Mouse (Mus musculus) splenic B cell, adult 2 months (primary cell): ENCODE data around the gene Stra6.

ENCODE experiments used
- DNase-seq: peaks from one replicate; pipeline ENCODE4 v3.0.0-alpha.2; 2011; ENCODE audit warnings: low read depth, low spot score
- H3K27me3 ChIP-seq: 2 replicates; pipeline ENCODE4 v1.6.1; 2012; ENCODE audit warnings: mild to moderate bottlenecking, low read length, moderate library complexity, mixed read lengths; ENCODE audit not compliant: control insufficient read depth, poor library complexity, insufficient read depth, severe bottlenecking
- H3K36me3 ChIP-seq: 2 replicates; pipeline ENCODE4 v1.6.1; 2012; ENCODE audit warnings: mild to moderate bottlenecking, low read length, moderate library complexity, mixed read lengths; ENCODE audit not compliant: control insufficient read depth, poor library complexity, insufficient read depth, severe bottlenecking

Gene Stra6

GRCm38 (mm10) chr9:58169426-58169825 lies 105.8 kb downstream of the Stra6 start:
- no peaks in the 10 kb centered on the region for H3K36me3 ChIP-seq
- H3K27me3 ChIP-seq: no peaks in the 10 kb centered on the region
- no peak for DNase-seq

GRCm38 (mm10) chr9:58172863-58173262 lies 109.3 kb downstream of the Stra6 start:
- no peak for DNase-seq
- Histone ChIP-seq H3K36me3 (no peaks in the 10 kb centered on the region), H3K27me3 (no peaks in the 10 kb centered on the region)

DNA sequence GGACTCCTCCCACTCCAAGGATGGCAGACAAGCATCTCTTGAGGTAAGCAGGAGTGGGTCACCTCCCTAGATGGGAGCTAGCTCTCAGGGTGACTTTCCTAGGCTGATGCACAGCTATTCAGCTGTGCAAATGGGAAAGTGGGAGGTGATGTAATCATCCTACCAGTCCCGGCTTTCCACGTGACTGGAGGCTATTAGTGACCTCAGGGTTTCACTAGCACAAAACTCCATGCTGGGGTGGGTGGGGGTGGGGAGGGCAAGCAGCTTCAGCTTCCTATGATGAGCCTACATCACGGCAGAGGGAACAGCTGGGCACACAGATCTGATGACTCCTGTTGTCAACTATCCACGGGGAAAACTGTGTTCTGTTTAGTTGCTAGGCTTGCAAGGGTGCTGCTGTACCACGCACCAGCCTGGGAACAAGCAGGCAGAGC lies 111.2 kb downstream of the Stra6 start:
- Histone ChIP-seq H3K36me3 (no peaks in the 10 kb centered on the region), H3K27me3 (no peaks in the 10 kb centered on the region)
- DNase-seq: no peak

DNA sequence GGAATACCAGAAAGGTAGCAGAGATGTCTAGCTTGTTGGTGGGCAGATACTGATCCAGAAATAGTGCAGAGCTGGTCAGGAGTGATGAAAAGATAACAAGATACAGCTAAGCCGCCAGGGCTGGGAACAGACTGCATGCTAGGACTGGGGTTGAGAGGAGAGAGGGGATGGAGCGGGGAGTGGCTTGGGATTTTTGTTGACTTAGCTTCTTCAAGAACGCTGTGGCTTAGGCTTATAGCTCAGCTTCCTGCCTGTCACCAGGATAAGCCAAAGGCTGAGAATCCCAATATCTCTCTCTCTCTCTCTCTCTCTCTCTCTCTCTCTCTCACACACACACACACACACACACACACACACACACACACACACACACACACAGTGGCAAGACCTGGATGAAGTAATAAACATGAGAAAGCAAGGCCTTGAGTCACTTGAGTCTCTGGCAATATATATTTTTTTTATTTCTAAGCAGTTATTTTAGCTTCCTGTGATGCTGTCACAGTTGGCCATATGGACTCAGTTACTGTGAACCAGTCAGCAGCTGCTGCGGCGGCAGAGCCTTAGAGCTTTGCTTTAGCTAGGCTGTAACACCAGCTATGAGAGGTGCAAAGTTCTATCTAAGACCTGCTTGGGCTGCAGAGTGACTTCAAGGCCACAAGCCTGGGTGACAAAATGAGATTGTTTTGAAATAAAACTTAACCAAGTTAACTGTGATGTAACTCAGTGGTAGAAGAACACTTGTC lies 112.3 kb downstream of the Stra6 start:
- H3K36me3 ChIP-seq: no peaks in the 10 kb centered on the region
- no peak for DNase-seq
- no peaks in the 10 kb centered on the region for H3K27me3 ChIP-seq

DNA sequence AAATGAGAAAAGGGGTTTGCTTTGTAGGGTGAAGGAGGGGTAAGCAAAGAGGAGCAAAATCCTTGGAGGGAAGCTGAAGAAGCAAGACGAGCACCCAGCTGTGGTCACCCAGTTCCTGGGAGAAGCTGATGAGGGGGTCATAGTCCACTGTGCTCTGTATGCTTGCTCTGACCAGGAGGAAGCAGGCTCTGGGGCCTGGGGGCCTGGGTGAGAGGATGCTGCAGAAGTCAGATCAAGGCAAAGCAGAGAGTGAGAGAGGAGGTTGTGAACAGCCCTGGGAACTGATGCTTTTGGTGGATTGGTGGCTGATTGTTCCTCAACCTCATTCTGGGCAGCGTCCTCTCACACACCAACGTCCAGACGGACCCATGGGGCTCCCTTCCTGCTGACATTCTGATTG lies 113.6 kb downstream of the Stra6 start:
- H3K36me3 ChIP-seq: no peaks in the 10 kb centered on the region
- H3K27me3 ChIP-seq: no peaks in the 10 kb centered on the region
- no peak for DNase-seq

GRCm38 (mm10) chr9:58179390-58179789 lies 115.8 kb downstream of the Stra6 start:
- Histone ChIP-seq H3K27me3 (no peaks in the 10 kb centered on the region), H3K36me3 (no peaks in the 10 kb centered on the region)
- no peak for DNase-seq

DNA sequence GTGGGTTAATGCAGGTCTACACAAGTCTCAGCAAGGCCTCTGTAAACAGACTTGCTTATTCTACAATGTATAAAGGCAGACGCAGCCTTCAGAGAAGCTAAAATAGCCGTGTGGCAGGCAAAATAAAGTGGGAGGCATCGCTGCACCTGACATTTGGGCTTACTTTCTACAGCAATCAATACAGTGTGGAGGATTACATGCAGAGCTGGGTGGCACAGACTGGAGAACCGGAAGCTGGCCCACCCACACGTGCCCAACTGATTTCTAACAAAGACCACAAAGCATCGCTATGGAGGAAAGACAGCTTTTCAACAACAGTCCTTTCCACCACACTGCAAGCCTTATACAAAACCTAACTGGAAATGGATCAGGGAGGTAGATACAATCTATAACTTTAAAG lies 120.9 kb downstream of the Stra6 start:
- no peak for DNase-seq
- Histone ChIP-seq H3K36me3 (no peaks in the 10 kb centered on the region), H3K27me3 (no peaks in the 10 kb centered on the region)

DNA sequence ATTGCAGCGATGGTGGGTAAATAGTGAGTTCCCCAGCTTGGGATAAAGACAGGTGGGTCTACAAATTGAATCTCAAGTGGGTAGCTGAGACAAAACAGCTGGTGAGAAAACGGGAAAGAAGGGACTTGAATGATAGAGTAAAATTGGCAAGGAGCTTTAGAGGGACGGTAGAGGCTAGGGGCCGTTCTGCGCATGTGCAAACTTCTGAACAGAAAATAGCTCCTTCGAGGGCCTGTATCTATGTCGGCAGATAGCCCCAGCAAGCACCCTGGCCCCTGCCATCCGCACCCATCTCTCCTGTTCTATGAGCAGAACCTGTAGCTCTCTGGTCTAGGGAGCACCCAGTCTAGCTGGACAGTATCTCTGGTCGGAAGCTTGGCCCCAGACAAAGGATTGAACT lies 130.6 kb downstream of the Stra6 start:
- Histone ChIP-seq H3K36me3 (no peaks in the 10 kb centered on the region), H3K27me3 (peaks cover 6% of the 10 kb centered on the region)
- no peak for DNase-seq

DNA sequence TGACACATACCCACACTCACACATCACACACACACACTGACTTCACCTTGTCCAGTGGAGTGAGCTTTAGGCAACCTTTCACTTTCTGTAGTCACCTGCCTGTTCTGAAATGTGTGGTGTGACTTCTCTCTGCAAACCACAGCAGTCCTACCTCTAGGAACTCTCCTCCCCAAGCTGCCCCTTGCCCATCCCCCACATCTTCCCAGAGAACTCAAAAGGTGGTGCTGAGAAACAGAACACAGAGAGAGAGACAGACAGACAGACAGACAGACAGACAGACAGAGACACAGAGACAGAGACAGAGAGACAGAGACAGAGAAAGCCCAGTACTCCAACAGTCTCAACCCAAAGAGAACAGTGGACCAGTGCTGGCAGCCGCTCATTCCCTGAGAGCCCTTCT lies 132.1 kb downstream of the Stra6 start:
- DNase-seq: peak; percentile 30
- H3K36me3 ChIP-seq: no peaks in the 10 kb centered on the region
- H3K27me3 ChIP-seq: peaks cover 6% of the 10 kb centered on the region

DNA sequence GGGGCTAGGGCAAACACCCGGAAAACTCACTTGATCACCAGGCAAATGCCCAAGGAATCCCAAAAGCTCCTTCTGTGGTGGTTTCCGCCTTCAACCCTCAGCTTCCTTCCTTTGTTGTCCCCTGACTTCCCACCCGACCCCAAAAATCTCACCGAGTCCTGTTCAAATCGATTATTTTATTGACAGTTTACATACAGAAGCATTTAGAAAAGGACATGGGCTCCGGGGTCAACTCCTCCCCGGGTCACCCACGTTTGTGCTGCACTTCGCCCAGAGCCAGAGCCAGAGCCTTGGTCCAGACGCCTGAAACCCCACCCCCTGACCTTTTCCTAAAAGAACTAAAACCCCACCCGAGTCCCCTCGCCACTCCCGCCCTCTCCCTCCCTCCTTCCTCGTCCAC lies 132.6 kb downstream of the Stra6 start:
- no peaks in the 10 kb centered on the region for H3K36me3 ChIP-seq

DNA sequence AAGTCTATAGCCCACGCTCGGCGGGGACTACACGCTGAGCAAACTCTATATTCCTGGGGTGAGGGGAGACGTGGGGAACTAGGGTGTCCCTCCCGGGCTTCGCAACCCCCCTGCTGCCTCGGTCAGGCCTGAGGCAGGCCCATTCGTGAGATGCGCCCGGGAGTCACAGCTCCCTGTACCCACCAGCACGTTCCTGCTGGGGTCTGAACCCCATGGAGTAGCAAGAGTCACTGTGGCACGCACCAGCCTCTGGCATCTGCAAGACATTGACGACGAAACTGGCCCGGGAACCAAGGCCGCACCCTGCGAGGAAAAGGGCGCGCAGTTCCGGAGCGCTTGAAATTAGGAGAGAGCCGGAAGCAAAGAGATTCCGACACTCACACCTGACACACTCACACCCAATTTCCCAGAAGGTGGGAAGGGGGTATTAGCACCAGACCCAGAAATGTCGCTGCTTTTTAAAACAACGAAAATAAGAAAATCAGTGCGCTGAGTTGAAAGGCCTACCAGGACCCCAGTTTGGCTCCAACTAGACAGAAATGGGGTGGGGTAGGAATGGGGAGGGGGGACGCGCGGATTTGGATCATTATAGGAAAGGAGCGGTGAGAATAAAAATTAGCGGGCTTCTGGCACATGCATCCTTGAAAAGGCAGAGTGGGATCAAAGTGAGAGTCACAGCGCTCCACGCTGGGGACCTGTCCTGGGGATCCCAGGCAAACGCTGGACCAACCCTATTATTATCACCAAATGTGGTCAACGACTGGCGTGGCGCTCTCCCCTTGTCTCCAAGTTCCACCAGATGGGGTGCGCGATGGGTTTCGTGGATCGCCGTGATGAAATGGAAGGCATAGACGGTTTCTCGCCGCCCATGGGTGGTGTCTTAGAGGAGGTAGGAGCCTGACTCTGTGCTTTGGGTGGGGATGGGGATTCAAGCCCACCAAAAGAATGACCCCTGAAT lies 133.3 kb downstream of the Stra6 start:
- DNase-seq: peak; percentile 14
- Histone ChIP-seq H3K36me3 (no peaks in the 10 kb centered on the region), H3K27me3 (peaks cover 6% of the 10 kb centered on the region)

More for the DNA sequence above, 132.6 kb downstream of the Stra6 start:
- peaks cover 6% of the 10 kb centered on the region for H3K27me3 ChIP-seq
- DNase-seq: peak; percentile 5

DNA sequence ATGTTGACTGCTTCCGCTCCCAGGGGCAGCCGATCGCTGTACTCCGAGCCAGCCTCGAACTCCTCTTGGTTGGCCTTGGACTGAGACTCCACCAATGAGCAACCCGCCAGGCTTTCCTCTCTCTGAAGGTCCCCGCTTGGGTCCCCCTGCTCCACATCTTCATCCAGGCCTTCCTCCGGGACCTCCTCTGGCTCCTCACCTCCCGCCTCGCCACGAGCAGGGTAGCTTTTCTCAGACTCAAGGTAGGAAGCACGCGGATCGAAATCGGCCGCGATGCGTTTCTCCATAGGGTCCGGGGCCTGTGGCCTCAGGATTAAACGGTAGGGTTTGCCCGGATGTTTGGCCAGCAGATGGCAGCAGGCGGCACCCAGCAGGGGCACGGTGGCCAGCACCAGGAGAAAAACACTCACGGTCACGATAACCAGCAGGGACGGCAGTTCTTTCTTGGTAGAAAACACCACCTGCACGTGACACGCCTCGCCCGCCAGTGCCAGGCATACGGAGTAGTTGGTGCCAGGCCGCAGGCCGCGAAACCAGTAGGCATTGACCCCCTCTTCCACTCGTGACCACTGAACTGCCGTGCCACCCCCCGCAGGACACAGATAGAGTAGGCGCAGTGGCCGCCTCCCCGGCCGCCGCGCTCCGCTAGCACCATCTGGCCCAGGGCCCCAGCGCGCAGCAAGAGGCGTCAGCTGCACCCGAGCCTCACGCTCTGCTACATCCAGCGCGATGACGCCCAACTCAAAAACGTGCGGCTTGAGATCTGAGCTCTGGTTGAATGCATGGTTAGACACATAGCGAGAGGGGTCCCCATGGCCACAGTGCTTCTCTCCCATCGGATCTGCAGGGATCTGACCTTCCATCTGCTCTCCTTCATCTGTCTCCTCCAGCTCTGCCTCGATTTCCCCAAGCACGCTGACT lies 134.5 kb downstream of the Stra6 start:
- peak; percentile 75 for DNase-seq
- H3K27me3 ChIP-seq: peaks cover 6% of the 10 kb centered on the region
- H3K36me3 ChIP-seq: no peaks in the 10 kb centered on the region

GRCm38 (mm10) chr9:58198801-58199371 lies 135.3 kb downstream of the Stra6 start:
- peaks cover 6% of the 10 kb centered on the region for H3K27me3 ChIP-seq
- H3K36me3 ChIP-seq: no peaks in the 10 kb centered on the region
- peak; percentile 46 for DNase-seq
